Mouse (Mus musculus): ENCODE results near the gene Art4. TPM values are rescaled to one million over a fixed set of nuclear protein-coding genes. Genes with fewer than 3 reads are reported as not detected.

The Art4 gene
- polyA plus RNA-seq, 1 experiment from 2014 or later = 4.8 TPM

GRCm38 (mm10) chr6:136861020-136861419, 3.5 kb upstream of the Art4 start:
- Histone ChIP-seq H3K36me3 (no peaks in the 10 kb centered on the region), H3K4me3 (replicated peaks) (no peak overlapping the region), H3K4me1 (replicated peaks) (peaks cover 17% of the 10 kb centered on the region), H3K27ac (no peak overlapping the region), H3K9me3 (no peaks in the 10 kb centered on the region), H3K9ac (no peak overlapping the region), H3K4me2 (replicated peaks) (no peak overlapping the region), H3K27me3 (replicated peaks) (no peaks in the 10 kb centered on the region)
- ATAC-seq = 0 out of 2 replicates have a peak, but pooled peaks have one; percentile 15
- 36% methylated on average over 9 of the region's 9 CpGs for whole genome bisulfite sequencing

- Histone ChIP-seq H3K27me3 (replicated peaks) (no peaks in the 10 kb centered on the region), H3K9me3 (no peaks in the 10 kb centered on the region), H3K4me3 (replicated peaks) (no peak overlapping the region), H3K27ac (no peak overlapping the region), H3K4me2 (replicated peaks) (no peak overlapping the region), H3K4me1 (replicated peaks) (peaks cover 14% of the 10 kb centered on the region), H3K9ac (no peak overlapping the region), H3K36me3 (no peaks in the 10 kb centered on the region)
- no peak for ATAC-seq
- 34% methylated on average over 8 of the region's 8 CpGs for WGBS
Observed at GRCm38 (mm10) chr6:136858420-136858819, 887 bp upstream of the Art4 start.

DNA sequence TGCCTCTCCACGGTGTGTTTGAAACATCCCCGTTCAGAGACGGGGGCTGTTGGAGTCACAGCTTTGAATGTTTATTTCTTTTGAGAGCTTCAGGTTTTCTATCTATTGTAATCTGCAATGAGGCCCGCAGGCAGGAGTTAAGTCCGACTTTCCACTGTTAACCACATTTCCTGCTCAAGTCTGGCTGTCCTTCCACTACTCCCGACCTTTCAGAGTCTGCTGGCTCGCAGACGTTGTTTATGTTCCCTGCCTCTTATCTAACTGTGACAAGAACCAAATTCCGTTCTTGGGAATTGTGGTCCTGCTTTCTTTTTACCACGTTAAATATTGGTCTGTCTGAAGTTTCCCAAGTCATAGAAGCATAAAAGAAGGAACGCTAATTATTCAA, 334 bp upstream of the Art4 start:
- Histone ChIP-seq H3K4me1 (replicated peaks) (peaks cover 14% of the 10 kb centered on the region), H3K4me2 (replicated peaks) (peak overlapping the region; percentile 42), H3K36me3 (no peaks in the 10 kb centered on the region), H3K4me3 (replicated peaks) (no peak overlapping the region), H3K9ac (no peak overlapping the region), H3K27me3 (replicated peaks) (no peaks in the 10 kb centered on the region), H3K9me3 (no peaks in the 10 kb centered on the region), H3K27ac (peak overlapping the region; percentile 73)
- ATAC-seq = peak; percentile 65
- 13% methylated on average over 11 of the region's 11 CpGs for WGBS

- H3K9ac ChIP-seq = no peak overlapping the region
- H3K4me1 ChIP-seq (replicated peaks) = peaks cover 14% of the 10 kb centered on the region
- peak; percentile 48 for ATAC-seq
- peak overlapping the region; percentile 13 for H3K4me3 ChIP-seq (replicated peaks)
- 0 out of 2 replicates have a peak overlapping the region, but pooled peaks have one; percentile 30 for H3K27ac ChIP-seq
- no peaks in the 10 kb centered on the region for H3K27me3 ChIP-seq (replicated peaks)
- no peaks in the 10 kb centered on the region for H3K36me3 ChIP-seq
- H3K4me2 ChIP-seq (replicated peaks) = peak overlapping the region; percentile 49
- no peaks in the 10 kb centered on the region for H3K9me3 ChIP-seq
- 34% methylated on average over 14 of the region's 14 CpGs for WGBS
Observed at GRCm38 (mm10) chr6:136856071-136856636, 1.4 kb downstream of the Art4 start.

DNA sequence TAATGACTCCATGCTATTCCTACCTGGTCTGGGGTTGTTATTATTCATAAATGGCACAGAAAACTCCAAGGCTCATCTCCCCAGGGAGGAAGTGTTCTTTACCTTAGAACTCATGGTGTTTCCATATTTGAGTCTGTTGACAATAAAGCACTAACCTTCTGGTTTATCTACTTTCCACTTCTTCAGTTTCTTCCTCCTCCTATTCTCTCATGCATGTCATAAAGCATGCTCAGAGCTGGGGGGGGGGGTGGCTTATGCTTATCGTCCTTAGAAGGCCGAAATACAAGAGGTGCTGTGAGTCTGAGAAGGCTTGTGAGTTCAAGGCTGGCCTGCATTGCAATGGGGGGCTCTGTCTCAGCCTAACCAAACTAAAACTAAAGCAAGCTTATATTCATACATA, 2.4 kb downstream of the Art4 start:
- ATAC-seq = no peak
- Histone ChIP-seq H3K27me3 (replicated peaks) (no peaks in the 10 kb centered on the region), H3K4me1 (replicated peaks) (peaks cover 14% of the 10 kb centered on the region), H3K9ac (no peak overlapping the region), H3K9me3 (no peaks in the 10 kb centered on the region), H3K4me2 (replicated peaks) (peak overlapping the region; percentile 49; the same call in 1 of the 2 replicates), H3K4me3 (replicated peaks) (no peak overlapping the region), H3K27ac (no peak overlapping the region), H3K36me3 (no peaks in the 10 kb centered on the region)
- 67% methylated on average over 2 of the region's 2 CpGs for WGBS

GRCm38 (mm10) chr6:136854361-136854781, 3.2 kb downstream of the Art4 start:
- no peak for ATAC-seq
- 81% methylated on average over 11 of the region's 11 CpGs for WGBS
- no peak overlapping the region for H3K27ac ChIP-seq
- no peak overlapping the region for H3K4me2 ChIP-seq (replicated peaks)
- H3K4me3 ChIP-seq (replicated peaks) = no peak overlapping the region
- H3K27me3 ChIP-seq (replicated peaks) = no peaks in the 10 kb centered on the region
- H3K36me3 ChIP-seq = no peaks in the 10 kb centered on the region
- H3K9me3 ChIP-seq = no peaks in the 10 kb centered on the region
- H3K4me1 ChIP-seq (replicated peaks) = peaks cover 14% of the 10 kb centered on the region
- H3K9ac ChIP-seq = no peak overlapping the region

DNA sequence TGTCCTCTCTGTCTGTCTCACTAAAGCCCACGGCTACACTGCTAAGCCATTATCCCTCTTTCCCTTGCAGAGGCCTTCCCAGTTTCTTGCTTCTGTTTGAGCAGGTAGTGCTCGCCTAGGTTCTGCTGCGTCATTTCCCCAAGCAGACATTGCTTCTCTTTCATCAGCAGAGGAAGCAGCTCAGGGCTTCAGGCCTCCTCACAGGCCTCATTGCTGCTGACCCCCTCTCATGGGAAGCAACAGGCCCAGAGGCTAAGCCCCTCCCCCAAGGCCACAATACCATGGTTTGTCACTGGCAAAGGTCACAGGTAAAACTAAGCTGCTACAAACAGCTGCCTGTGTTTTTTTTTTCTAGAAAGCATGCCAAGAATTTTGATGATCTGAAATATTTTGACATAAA, 4.8 kb downstream of the Art4 start:
- Histone ChIP-seq H3K4me3 (replicated peaks) (no peak overlapping the region), H3K27ac (no peak overlapping the region), H3K36me3 (no peaks in the 10 kb centered on the region), H3K4me1 (replicated peaks) (peaks cover 14% of the 10 kb centered on the region), H3K27me3 (replicated peaks) (no peaks in the 10 kb centered on the region), H3K9ac (no peak overlapping the region), H3K9me3 (no peaks in the 10 kb centered on the region), H3K4me2 (replicated peaks) (no peak overlapping the region)
- no peak for ATAC-seq
- WGBS = 42% methylated on average over 3 of the region's 3 CpGs

DNA sequence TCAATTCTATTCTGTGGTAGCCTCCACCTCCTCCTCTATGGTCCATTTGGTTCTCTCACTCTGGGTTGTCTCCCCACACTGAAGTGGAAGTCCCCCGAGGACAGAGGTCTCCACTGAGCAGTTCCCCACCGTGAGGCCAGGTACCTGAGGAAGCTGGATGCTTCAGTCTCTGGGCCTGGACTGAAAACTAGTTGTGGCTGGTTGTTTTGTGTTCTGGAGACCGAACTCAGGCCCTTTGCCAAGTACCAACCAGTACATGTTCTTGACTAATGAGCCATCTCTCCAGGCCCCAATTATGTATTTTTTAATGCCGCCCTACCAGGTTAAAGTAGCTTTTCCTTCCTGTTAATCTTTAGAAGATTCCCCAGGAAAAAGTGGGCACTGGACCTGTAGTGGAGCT, 5.2 kb downstream of the Art4 start:
- no peak for ATAC-seq
- Histone ChIP-seq H3K4me3 (replicated peaks) (no peak overlapping the region), H3K4me1 (replicated peaks) (peaks cover 10% of the 10 kb centered on the region), H3K36me3 (no peaks in the 10 kb centered on the region), H3K4me2 (replicated peaks) (no peak overlapping the region), H3K27ac (no peak overlapping the region), H3K27me3 (replicated peaks) (no peaks in the 10 kb centered on the region), H3K9me3 (no peaks in the 10 kb centered on the region), H3K9ac (no peak overlapping the region)
- whole genome bisulfite sequencing = 78% methylated on average over 4 of the region's 4 CpGs

- ATAC-seq = no peak
- Histone ChIP-seq H3K4me2 (replicated peaks) (no peak overlapping the region), H3K4me1 (replicated peaks) (no peaks in the 10 kb centered on the region), H3K36me3 (no peaks in the 10 kb centered on the region), H3K27me3 (replicated peaks) (no peaks in the 10 kb centered on the region), H3K27ac (no peak overlapping the region), H3K9ac (no peak overlapping the region), H3K9me3 (no peaks in the 10 kb centered on the region), H3K4me3 (replicated peaks) (no peak overlapping the region)
- WGBS = 66% methylated on average over 6 of the region's 6 CpGs
Observed at GRCm38 (mm10) chr6:136850267-136850666, 7.3 kb downstream of the Art4 start.

DNA sequence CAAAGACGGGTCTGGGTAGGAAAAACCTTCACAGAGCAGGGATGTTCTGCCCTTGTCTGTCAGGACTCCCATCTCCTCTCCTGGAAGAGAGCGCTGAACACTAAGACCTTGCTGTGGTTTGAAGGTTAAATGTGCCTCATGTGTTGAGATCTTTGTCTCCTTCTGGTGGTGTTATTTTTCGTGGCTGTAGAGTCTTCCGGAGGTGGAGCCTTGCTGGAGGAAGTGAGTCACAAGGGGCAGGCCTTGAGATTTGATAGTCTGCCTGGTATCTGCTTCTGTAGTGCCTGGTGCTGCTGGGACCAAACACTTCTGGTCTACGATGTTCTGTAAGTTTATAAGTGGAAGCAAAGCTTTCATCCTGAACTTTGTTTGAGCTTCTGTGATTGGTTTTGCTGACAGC, 8.6 kb downstream of the Art4 start:
- Histone ChIP-seq H3K36me3 (no peaks in the 10 kb centered on the region), H3K9ac (no peak overlapping the region), H3K27ac (no peak overlapping the region), H3K4me3 (replicated peaks) (no peak overlapping the region), H3K4me2 (replicated peaks) (no peak overlapping the region), H3K9me3 (no peaks in the 10 kb centered on the region), H3K4me1 (replicated peaks) (no peaks in the 10 kb centered on the region), H3K27me3 (replicated peaks) (no peaks in the 10 kb centered on the region)
- 89% methylated on average over 5 of the region's 5 CpGs for WGBS
- ATAC-seq = no peak

GRCm38 (mm10) chr6:136848399-136848798, 9.1 kb downstream of the Art4 start:
- H3K4me1 ChIP-seq (replicated peaks) = no peaks in the 10 kb centered on the region

DNA sequence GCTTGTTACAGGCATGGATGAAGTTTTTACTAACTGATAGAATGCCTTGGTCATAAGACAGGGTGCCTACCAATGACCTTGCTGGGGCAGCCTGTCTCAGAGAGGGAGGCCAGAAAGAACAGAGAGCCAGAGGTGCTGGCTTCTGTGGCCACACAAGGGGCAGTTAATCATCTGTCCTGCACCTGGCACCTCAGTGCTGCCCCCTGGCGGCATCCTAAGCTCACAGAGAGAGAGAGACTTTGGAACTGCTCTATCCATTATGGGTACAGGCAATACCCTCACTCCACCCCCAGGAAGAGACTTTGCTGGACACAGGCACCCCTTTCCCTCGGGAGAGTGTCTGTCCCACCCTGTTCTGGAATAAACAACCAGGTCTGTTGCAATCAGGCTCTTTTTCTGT, 9.7 kb downstream of the Art4 start:
- H3K9me3 ChIP-seq = no peaks in the 10 kb centered on the region
- WGBS = 13% methylated on average over 2 of the region's 2 CpGs
- H3K4me2 ChIP-seq (replicated peaks) = no peak overlapping the region
- H3K9ac ChIP-seq = no peak overlapping the region
- no peak overlapping the region for H3K27ac ChIP-seq
- H3K36me3 ChIP-seq = no peaks in the 10 kb centered on the region
- H3K4me3 ChIP-seq (replicated peaks) = no peak overlapping the region
- H3K4me1 ChIP-seq (replicated peaks) = no peaks in the 10 kb centered on the region
- no peak for ATAC-seq
- no peaks in the 10 kb centered on the region for H3K27me3 ChIP-seq (replicated peaks)

More at GRCm38 (mm10) chr6:136848399-136848798, 9.1 kb downstream of the Art4 start:
- no peaks in the 10 kb centered on the region for H3K27me3 ChIP-seq (replicated peaks)
- no peak overlapping the region for H3K27ac ChIP-seq
- no peak overlapping the region for H3K9ac ChIP-seq
- no peak for ATAC-seq
- no peak overlapping the region for H3K4me2 ChIP-seq (replicated peaks)
- 79% methylated on average over 8 of the region's 8 CpGs for WGBS
- H3K9me3 ChIP-seq = no peaks in the 10 kb centered on the region
- H3K4me3 ChIP-seq (replicated peaks) = no peak overlapping the region
- no peaks in the 10 kb centered on the region for H3K36me3 ChIP-seq

- Histone ChIP-seq H3K27ac (no peak overlapping the region), H3K27me3 (replicated peaks) (no peaks in the 10 kb centered on the region), H3K4me3 (replicated peaks) (no peak overlapping the region), H3K4me1 (replicated peaks) (no peaks in the 10 kb centered on the region), H3K36me3 (no peaks in the 10 kb centered on the region), H3K9me3 (no peaks in the 10 kb centered on the region), H3K4me2 (replicated peaks) (no peak overlapping the region), H3K9ac (no peak overlapping the region)
- ATAC-seq = no peak
- 89% methylated on average over 3 of the region's 3 CpGs for WGBS
Observed at GRCm38 (mm10) chr6:136847267-136847666, 10.3 kb downstream of the Art4 start.
